Mouse (Mus musculus) layer of hippocampus, adult 8-10 months (tissue): Measurements from ENCODE around the gene Fancm. TPM values are rescaled to one million over a fixed set of nuclear protein-coding genes. Genes with fewer than 3 reads are reported as not detected.
"Not testable (repeated sequence)": the region's sequence is repeated elsewhere in the genome, so short reads cannot be mapped to it uniquely, and the experiment has no call there.

Experiments used
- DNase-seq, 2 experiments: peaks; one replicate each; pipeline ENCODE4 v3.0.0; 2022; ENCODE audit warnings: low spot score in 2 of 2
- total RNA-seq, 4 experiments: library from RNA; stranded (reverse); gene quantifications; 2 replicates each; pipeline ENCODE4 v1.2.4; 2022

The Fancm gene
- 10 to 100 TPM; 11.2 to 16.1 (median 14.8) TPM for total RNA-seq

GRCm38 (mm10) chr12:65075085-65075732 lies at the start of gene Fancm:
TSS of gene Fancm (plus strand) at chr12:65075603.
- DNase-seq = peak; percentile 88 to 91

- DNase-seq = no peak
Observed at GRCm38 (mm10) chr12:65035839-65036189, 39.6 kb upstream of the Fancm start.

- DNase-seq = peak; percentile 71 to 90
Observed at GRCm38 (mm10) chr12:65036190-65036870, 39.1 kb upstream of the Fancm start, which contains the start of gene Prpf39. TSS of gene Prpf39 (plus strand) at chr12:65036333.

GRCm38 (mm10) chr12:65036892-65037545 lies 38.4 kb upstream of the Fancm start:
- DNase-seq = no peak

- DNase-seq = no peak
Observed at GRCm38 (mm10) chr12:65037546-65037937, 37.9 kb upstream of the Fancm start.

- DNase-seq = no peak
Observed at GRCm38 (mm10) chr12:65048799-65049198, 26.6 kb upstream of the Fancm start.

- DNase-seq = no peak
Observed at GRCm38 (mm10) chr12:65058203-65058602, 17.2 kb upstream of the Fancm start.

- DNase-seq = no peak
Observed at GRCm38 (mm10) chr12:65061082-65061481, 14.3 kb upstream of the Fancm start.

- no peak for DNase-seq
Observed at GRCm38 (mm10) chr12:65065241-65065640, 10.2 kb upstream of the Fancm start.

GRCm38 (mm10) chr12:65066234-65066633 lies 9.2 kb upstream of the Fancm start:
- no peak for DNase-seq

GRCm38 (mm10) chr12:65068409-65068808 lies 7.0 kb upstream of the Fancm start:
- no peak for DNase-seq

- no peak for DNase-seq
Observed at GRCm38 (mm10) chr12:65072911-65073610, 2.3 kb upstream of the Fancm start.

GRCm38 (mm10) chr12:65073611-65074178 lies 1.7 kb upstream of the Fancm start, which contains the start of gene Fkbp3:
TSS of gene Fkbp3 (minus strand) at chr12:65074007.
- peak; percentile 93 to 95 for DNase-seq

- no peak for DNase-seq
Observed at GRCm38 (mm10) chr12:65074651-65075050, 752 bp upstream of the Fancm start.

- no peak for DNase-seq
Observed at GRCm38 (mm10) chr12:65075733-65076310, 419 bp downstream of the Fancm start.

GRCm38 (mm10) chr12:65076906-65077305 lies 1.5 kb downstream of the Fancm start:
- no peak for DNase-seq

- DNase-seq = no peak
Observed at GRCm38 (mm10) chr12:65108746-65109145, 33.3 kb downstream of the Fancm start.

- no peak for DNase-seq
Observed at GRCm38 (mm10) chr12:65111503-65111902, 36.1 kb downstream of the Fancm start.

GRCm38 (mm10) chr12:65112811-65113210 lies 37.4 kb downstream of the Fancm start:
- peak in 1 of 2 experiments; percentile 8 for DNase-seq

- DNase-seq = no peak
Observed at GRCm38 (mm10) chr12:65113925-65114324, 38.5 kb downstream of the Fancm start.

- not testable (repeated sequence) for DNase-seq
Observed at GRCm38 (mm10) chr12:65114978-65115377, 39.6 kb downstream of the Fancm start.
